Mouse (Mus musculus): ENCODE measurements around the gene Hoxc6. TPM values are rescaled to one million over a fixed set of nuclear protein-coding genes. Genes with fewer than 3 reads are reported as not detected.

Hoxc6 gene
- polyA plus RNA-seq, 1 experiment from 2014 or later: 1.3 TPM

GRCm38 (mm10) chr15:102975034-102975433 is 23.0 kb upstream of the Hoxc6 start:
- H3K27me3 ChIP-seq (replicated peaks; ENCODE audit: control insufficient read depth, insufficient read depth, low read length): peaks cover 100% of the 10 kb centered on the region
- H3K4me3 ChIP-seq (ENCODE audit: low read depth, low read length): no peak overlapping the region
- WGBS: 6% methylated on average over 7 of the region's 7 CpGs
- H3K36me3 ChIP-seq (ENCODE audit: control insufficient read depth, insufficient read depth, low read length): no peaks in the 10 kb centered on the region
- no peak overlapping the region for H3K4me2 ChIP-seq
- no peak for ATAC-seq (replicated peaks; ENCODE audit: low FRiP score)
- H3K9ac ChIP-seq (ENCODE audit: low read depth, low read length): no peak overlapping the region
- DNase-seq (ENCODE audit: low spot score): no peak
- no peaks in the 10 kb centered on the region for H3K9me3 ChIP-seq (ENCODE audit: control insufficient read depth, low read length)
- H3K27ac ChIP-seq (ENCODE audit: low read depth, low read length): no peak overlapping the region
- no peaks in the 10 kb centered on the region for H3K4me1 ChIP-seq (replicated peaks; ENCODE audit: control insufficient read depth, insufficient read depth, low read length)

- Histone ChIP-seq H3K4me3 (ENCODE audit: low read depth, low read length) (no peak overlapping the region), H3K4me2 (no peak overlapping the region), H3K9me3 (ENCODE audit: control insufficient read depth, low read length) (no peaks in the 10 kb centered on the region), H3K27me3 (replicated peaks; ENCODE audit: control insufficient read depth, insufficient read depth, low read length) (peaks cover 100% of the 10 kb centered on the region), H3K27ac (ENCODE audit: low read depth, low read length) (no peak overlapping the region), H3K4me1 (replicated peaks; ENCODE audit: control insufficient read depth, insufficient read depth, low read length) (no peaks in the 10 kb centered on the region), H3K9ac (ENCODE audit: low read depth, low read length) (no peak overlapping the region), H3K36me3 (ENCODE audit: control insufficient read depth, insufficient read depth, low read length) (no peaks in the 10 kb centered on the region)
- DNase-seq (ENCODE audit: low spot score): peak; percentile 42
- no peak for ATAC-seq (replicated peaks; ENCODE audit: low FRiP score)
- 3% methylated on average over 21 of the region's 21 CpGs for WGBS
Observed at GRCm38 (mm10) chr15:102975688-102976111, 22.4 kb upstream of the Hoxc6 start.

- Histone ChIP-seq H3K27me3 (replicated peaks; ENCODE audit: control insufficient read depth, insufficient read depth, low read length) (peaks cover 100% of the 10 kb centered on the region), H3K4me3 (ENCODE audit: low read depth, low read length) (0 out of 2 replicates have a peak within 1 kb of the TSS, but pooled peaks have one; percentile 1), H3K4me1 (replicated peaks; ENCODE audit: control insufficient read depth, insufficient read depth, low read length) (no peaks in the 10 kb centered on the region), H3K27ac (ENCODE audit: low read depth, low read length) (no peak within 1 kb of the TSS), H3K36me3 (ENCODE audit: control insufficient read depth, insufficient read depth, low read length) (no peaks in the 10 kb centered on the region), H3K9me3 (ENCODE audit: control insufficient read depth, low read length) (no peaks in the 10 kb centered on the region), H3K9ac (ENCODE audit: low read depth, low read length) (no peak within 1 kb of the TSS), H3K4me2 (peak within 1 kb of the TSS; percentile 13; the same call in 1 of the 2 replicates)
- WGBS: 4% methylated on average over 17 of the region's 20 CpGs
- DNase-seq (ENCODE audit: low spot score): no peak
- ATAC-seq (replicated peaks; ENCODE audit: low FRiP score): no peak
Observed at GRCm38 (mm10) chr15:102976171-102976570, 21.9 kb upstream of the Hoxc6 start, which contains the start of gene Hoxc9. Gene Hoxc9, plus strand, starts transcription at chr15:102976439.

GRCm38 (mm10) chr15:102976631-102977422 is 21.2 kb upstream of the Hoxc6 start:
- no peaks in the 10 kb centered on the region for H3K9me3 ChIP-seq (ENCODE audit: control insufficient read depth, low read length)
- ATAC-seq (replicated peaks; ENCODE audit: low FRiP score): no peak
- peaks cover 3% of the 10 kb centered on the region for H3K4me1 ChIP-seq (replicated peaks; ENCODE audit: control insufficient read depth, insufficient read depth, low read length)
- no peak overlapping the region for H3K9ac ChIP-seq (ENCODE audit: low read depth, low read length)
- H3K4me3 ChIP-seq (ENCODE audit: low read depth, low read length): 0 out of 2 replicates have a peak overlapping the region, but pooled peaks have one; percentile 1
- DNase-seq (ENCODE audit: low spot score): peak; percentile 38
- WGBS: 2% methylated on average over 37 of the region's 37 CpGs
- peak overlapping the region; percentile 13; the same call in 1 of the 2 replicates for H3K4me2 ChIP-seq
- H3K27me3 ChIP-seq (replicated peaks; ENCODE audit: control insufficient read depth, insufficient read depth, low read length): peaks cover 100% of the 10 kb centered on the region
- no peak overlapping the region for H3K27ac ChIP-seq (ENCODE audit: low read depth, low read length)
- no peaks in the 10 kb centered on the region for H3K36me3 ChIP-seq (ENCODE audit: control insufficient read depth, insufficient read depth, low read length)

- ATAC-seq (replicated peaks; ENCODE audit: low FRiP score): no peak
- Histone ChIP-seq H3K9ac (ENCODE audit: low read depth, low read length) (no peak overlapping the region), H3K36me3 (ENCODE audit: control insufficient read depth, insufficient read depth, low read length) (no peaks in the 10 kb centered on the region), H3K4me3 (ENCODE audit: low read depth, low read length) (0 out of 2 replicates have a peak overlapping the region, but pooled peaks have one; percentile 1), H3K4me1 (replicated peaks; ENCODE audit: control insufficient read depth, insufficient read depth, low read length) (peaks cover 4% of the 10 kb centered on the region), H3K9me3 (ENCODE audit: control insufficient read depth, low read length) (no peaks in the 10 kb centered on the region), H3K27ac (ENCODE audit: low read depth, low read length) (no peak overlapping the region), H3K4me2 (peak overlapping the region; percentile 13; the same call in 1 of the 2 replicates), H3K27me3 (replicated peaks; ENCODE audit: control insufficient read depth, insufficient read depth, low read length) (peaks cover 100% of the 10 kb centered on the region)
- no peak for DNase-seq (ENCODE audit: low spot score)
- 3% methylated on average over 16 of the region's 16 CpGs for WGBS
Observed at GRCm38 (mm10) chr15:102977423-102977974, 20.6 kb upstream of the Hoxc6 start.

- peaks cover 100% of the 10 kb centered on the region for H3K27me3 ChIP-seq (replicated peaks; ENCODE audit: control insufficient read depth, insufficient read depth, low read length)
- 3% methylated on average over 13 of the region's 13 CpGs for WGBS
- no peaks in the 10 kb centered on the region for H3K9me3 ChIP-seq (ENCODE audit: control insufficient read depth, low read length)
- H3K4me2 ChIP-seq: no peak overlapping the region
- no peaks in the 10 kb centered on the region for H3K36me3 ChIP-seq (ENCODE audit: control insufficient read depth, insufficient read depth, low read length)
- H3K4me1 ChIP-seq (replicated peaks; ENCODE audit: control insufficient read depth, insufficient read depth, low read length): peaks cover 4% of the 10 kb centered on the region
- ATAC-seq (replicated peaks; ENCODE audit: low FRiP score) (no peak), DNase-seq (ENCODE audit: low spot score) (no peak)
- H3K9ac ChIP-seq (ENCODE audit: low read depth, low read length): no peak overlapping the region
- H3K27ac ChIP-seq (ENCODE audit: low read depth, low read length): no peak overlapping the region
- H3K4me3 ChIP-seq (ENCODE audit: low read depth, low read length): no peak overlapping the region
Observed at GRCm38 (mm10) chr15:102978615-102979515, 19.2 kb upstream of the Hoxc6 start.

GRCm38 (mm10) chr15:102979936-102980335 is 18.1 kb upstream of the Hoxc6 start:
- Histone ChIP-seq H3K36me3 (ENCODE audit: control insufficient read depth, insufficient read depth, low read length) (no peaks in the 10 kb centered on the region), H3K27ac (ENCODE audit: low read depth, low read length) (no peak overlapping the region), H3K9me3 (ENCODE audit: control insufficient read depth, low read length) (no peaks in the 10 kb centered on the region), H3K9ac (ENCODE audit: low read depth, low read length) (no peak overlapping the region), H3K27me3 (replicated peaks; ENCODE audit: control insufficient read depth, insufficient read depth, low read length) (peaks cover 100% of the 10 kb centered on the region), H3K4me3 (ENCODE audit: low read depth, low read length) (no peak overlapping the region), H3K4me1 (replicated peaks; ENCODE audit: control insufficient read depth, insufficient read depth, low read length) (peaks cover 4% of the 10 kb centered on the region), H3K4me2 (no peak overlapping the region)
- DNase-seq (ENCODE audit: low spot score): no peak
- WGBS: 5% methylated on average over 1 of the region's 1 CpGs
- ATAC-seq (replicated peaks; ENCODE audit: low FRiP score): no peak

GRCm38 (mm10) chr15:102980352-102980751 is 17.7 kb upstream of the Hoxc6 start:
- DNase-seq (ENCODE audit: low spot score): no peak
- peaks cover 100% of the 10 kb centered on the region for H3K27me3 ChIP-seq (replicated peaks; ENCODE audit: control insufficient read depth, insufficient read depth, low read length)
- H3K4me3 ChIP-seq (ENCODE audit: low read depth, low read length): no peak overlapping the region
- no peak for ATAC-seq (replicated peaks; ENCODE audit: low FRiP score)
- H3K9me3 ChIP-seq (ENCODE audit: control insufficient read depth, low read length): no peaks in the 10 kb centered on the region
- whole genome bisulfite sequencing: 5% methylated on average over 11 of the region's 11 CpGs
- H3K36me3 ChIP-seq (ENCODE audit: control insufficient read depth, insufficient read depth, low read length): no peaks in the 10 kb centered on the region
- no peak overlapping the region for H3K4me2 ChIP-seq
- H3K27ac ChIP-seq (ENCODE audit: low read depth, low read length): no peak overlapping the region
- peaks cover 4% of the 10 kb centered on the region for H3K4me1 ChIP-seq (replicated peaks; ENCODE audit: control insufficient read depth, insufficient read depth, low read length)
- no peak overlapping the region for H3K9ac ChIP-seq (ENCODE audit: low read depth, low read length)
